Comparison of ENCODE assay signal across 11 mouse cellular contexts in the genomic region with DNA sequence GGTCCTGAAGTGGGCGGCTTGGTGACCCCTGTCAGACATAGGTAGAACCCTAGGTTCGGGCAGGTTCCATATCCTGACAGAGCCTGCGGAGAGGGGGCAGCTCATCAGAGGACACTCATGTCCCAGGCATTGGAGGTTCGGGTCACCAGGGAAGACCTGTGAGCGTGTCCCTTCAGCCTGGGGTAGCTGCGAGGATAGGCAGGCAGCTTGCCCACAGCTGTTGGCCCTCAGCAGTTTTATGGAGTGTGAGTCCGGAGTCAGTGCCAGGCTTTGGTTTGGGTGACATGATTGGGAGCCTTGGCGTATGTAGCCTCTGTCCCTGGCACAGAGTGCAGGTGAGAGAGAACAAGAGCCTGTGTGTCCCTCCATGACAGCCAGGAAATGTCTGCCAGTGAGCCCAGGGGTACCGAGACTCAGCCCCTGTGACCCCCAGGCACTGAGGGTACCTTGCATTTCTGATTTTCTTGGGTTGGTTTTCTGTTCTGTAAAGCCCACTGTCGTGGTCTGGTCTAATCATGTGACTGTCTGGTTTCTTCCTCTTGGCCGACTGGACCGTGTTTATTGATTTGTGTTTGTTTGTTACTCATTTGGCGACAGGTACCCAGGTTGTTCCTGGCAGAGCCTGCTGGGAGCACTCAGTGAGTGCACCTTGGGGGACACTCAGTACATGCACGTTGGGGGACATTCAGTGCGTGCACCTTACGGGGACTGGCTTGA. TPM values are rescaled to one million over a fixed set of nuclear protein-coding genes. Genes with fewer than 3 reads are reported as not detected.
DNase-seq lines count a peak whose midpoint lies in the region; TF ChIP-seq lines count a peak whose summit lies in the region.
"Had no signal": no experiment of that assay in that cellular context is flagged by ENCODE, and none has a peak within 500 bp of the region (broad histone marks: within the 10 kb centered on the region; RNA-seq: fewer than 3 reads in every experiment).

No protein-coding gene starts in this region.

- DNase-seq in adrenal gland, adult (ENCODE audit: inconsistent age in 2 of 2, low spot score in 1 of 2) = peak; percentile 76 to 86
- no peak for DNase-seq in adrenal gland, adult 8-10 months
- no peak for DNase-seq in layer of hippocampus, adult 2 months (ENCODE audit: low spot score in 2 of 2)
- DNase-seq in layer of hippocampus, adult 9-11 months = no peak
- DNase-seq in cerebellum, postnatal 25 days = peak; percentile 56 to 67
- peak; percentile 62 to 69 for DNase-seq in heart, postnatal 14 days
- DNase-seq in thymus, postnatal 14 days = no peak
- DNase-seq in ovary, postnatal 10 days (ENCODE audit: low spot score) = no peak
- DNase-seq: right cerebral cortex, postnatal 25 days had no signal

- peak overlapping the region; percentile 65 for H3K27ac ChIP-seq in layer of hippocampus, adult 2 months
- H3K27ac ChIP-seq: liver, embryonic 14.5 days had no signal

- intact Hi-C loops in heart, postnatal 14 days (cut with DNase I) = no loop called here

- H3K4me3 ChIP-seq in layer of hippocampus, adult 2 months = no peak overlapping the region
- H3K4me3 ChIP-seq: myocyte had no signal

- no peak for TF ChIP-seq CTCF in layer of hippocampus, adult 2 months (conservative IDR thresholded peaks at IDR 0.05)

RNA-seq across cellular contexts. Expression of a gene that starts 13.5 kb away (rescaled TPM):
- total RNA-seq in adrenal gland, adult 8-10 months (2022) = 100 to 1,000 TPM; 143 to 211 (median 173) TPM
- 10 to 100 TPM; 45.3 to 45.4 TPM for total RNA-seq in layer of hippocampus, adult 2 months (2021)
- 10 to 100 TPM; 50.6 to 55.5 TPM for total RNA-seq in heart, postnatal 14 days (2021)

RNA-seq across cellular contexts. Expression of a gene that starts 34.4 kb away (rescaled TPM):
- 1 to 10 TPM in 3 of 4 experiments, under 1 TPM in 1; 0.74 to 7.0 (median 2.6) TPM for total RNA-seq in adrenal gland, adult 8-10 months (2022)
- 1 to 10 TPM; 6.4 to 7.8 TPM for total RNA-seq in layer of hippocampus, adult 2 months (2021)
- 1 to 10 TPM; 1.4 to 1.9 TPM for total RNA-seq in heart, postnatal 14 days (2021)

RNA-seq across cellular contexts. Expression of a gene that starts 36.2 kb away (rescaled TPM):
- 10 to 100 TPM; 36.2 to 44.0 (median 38.9) TPM for total RNA-seq in adrenal gland, adult 8-10 months (2022)
- total RNA-seq in layer of hippocampus, adult 2 months (2021) = 10 to 100 TPM; 40.6 to 40.8 TPM
- 10 to 100 TPM; 18.8 to 19.5 TPM for total RNA-seq in heart, postnatal 14 days (2021)

RNA-seq across cellular contexts. Expression of a gene that starts 37.7 kb away (rescaled TPM):
- 100 to 1,000 TPM in 1 of 4 experiments, 10 to 100 TPM in 3; 42.1 to 126 (median 66.3) TPM for total RNA-seq in adrenal gland, adult 8-10 months (2022)
- 1 to 10 TPM; 1.0 to 1.5 TPM for total RNA-seq in layer of hippocampus, adult 2 months (2021)
- total RNA-seq in heart, postnatal 14 days (2021) = 1 to 10 TPM; 7.2 to 7.8 TPM

RNA-seq across cellular contexts. Expression of a gene that starts 52.9 kb away (rescaled TPM):
- 10 to 100 TPM; 26.0 to 51.5 (median 29.9) TPM for total RNA-seq in adrenal gland, adult 8-10 months (2022)
- 10 to 100 TPM; 21.4 to 30.4 TPM for total RNA-seq in layer of hippocampus, adult 2 months (2021)
- total RNA-seq in heart, postnatal 14 days (2021) = 1 to 10 TPM; 8.4 to 9.4 TPM

Comparison
In these comparisons a context has a peak if more than half of its experiments do, and no peak if none do; other contexts are left out.
1. DNase-seq: peak in adrenal gland, adult (2 of 2), cerebellum, postnatal 25 days (2 of 2) and heart, postnatal 14 days (2 of 2); none in adrenal gland, adult 8-10 months (single experiment), layer of hippocampus, adult 2 months (0 of 2), layer of hippocampus, adult 9-11 months (single experiment), thymus, postnatal 14 days (single experiment) and ovary, postnatal 10 days (single experiment).